Mouse (Mus musculus): ENCODE data around the gene Styxl1. TPM values are rescaled to one million over a fixed set of nuclear protein-coding genes. Genes with fewer than 3 reads are reported as not detected.

Gene Styxl1
- total and polyA plus RNA-seq, 3 experiments: 0.68 TPM; not detected in 2

- DNase-seq (ENCODE audit: low spot score) (no peak), ATAC-seq (ENCODE audit: extremely low read depth, insufficient number of reproducible peaks, low FRiP score, poor library complexity, severe bottlenecking) (no peak)
- TF ChIP-seq POLR2AphosphoS5 (IDR thresholded peaks at IDR 0.05; ENCODE audit: insufficient replicate concordance, low read depth, low read length) (no peak), GATA1 (IDR thresholded peaks at IDR 0.05; ENCODE audit: borderline replicate concordance, low read length) (no peak), CTCF (IDR thresholded peaks at IDR 0.05; ENCODE audit: low read depth, low read length) (no peak), GATA2 (IDR thresholded peaks at IDR 0.05; ENCODE audit: borderline replicate concordance, low read depth, low read length) (no peak), TAL1 (conservative IDR thresholded peaks at IDR 0.05; ENCODE audit: low read depth, low read length) (no peak)
- Histone ChIP-seq H3K4me1 (ENCODE audit: insufficient read depth, low read depth, low read length) (peaks cover 2% of the 10 kb centered on the region), H3K4me3 (ENCODE audit: low read depth, low read length) (no peak overlapping the region), H3K27me3 (ENCODE audit: insufficient read depth, low read length) (no peaks in the 10 kb centered on the region; the same call in 1 of the 2 replicates), H3K9me3 (replicated peaks) (peaks cover 6% of the 10 kb centered on the region), H3K36me3 (replicated peaks) (peaks cover 100% of the 10 kb centered on the region)
These were observed 46.9 kb downstream of the Styxl1 start for GRCm38 (mm10) chr5:135731322-135731721.

GRCm38 (mm10) chr5:135730916-135731315 is 47.3 kb downstream of the Styxl1 start:
- no peak overlapping the region for H3K4me3 ChIP-seq (ENCODE audit: low read depth, low read length)
- TF ChIP-seq POLR2AphosphoS5 (IDR thresholded peaks at IDR 0.05; ENCODE audit: insufficient replicate concordance, low read depth, low read length) (no peak), CTCF (IDR thresholded peaks at IDR 0.05; ENCODE audit: low read depth, low read length) (no peak), TAL1 (conservative IDR thresholded peaks at IDR 0.05; ENCODE audit: low read depth, low read length) (no peak), GATA2 (IDR thresholded peaks at IDR 0.05; ENCODE audit: borderline replicate concordance, low read depth, low read length) (no peak), GATA1 (IDR thresholded peaks at IDR 0.05; ENCODE audit: borderline replicate concordance, low read length) (no peak)
- H3K27me3 ChIP-seq (ENCODE audit: insufficient read depth, low read length): no peaks in the 10 kb centered on the region; the same call in 1 of the 2 replicates
- ATAC-seq (ENCODE audit: extremely low read depth, insufficient number of reproducible peaks, low FRiP score, poor library complexity, severe bottlenecking) (no peak), DNase-seq (ENCODE audit: low spot score) (no peak)
- H3K36me3 ChIP-seq (replicated peaks): peaks cover 100% of the 10 kb centered on the region
- peaks cover 2% of the 10 kb centered on the region for H3K4me1 ChIP-seq (ENCODE audit: insufficient read depth, low read depth, low read length)
- peaks cover 6% of the 10 kb centered on the region for H3K9me3 ChIP-seq (replicated peaks)

GRCm38 (mm10) chr5:135730278-135730677 is 47.9 kb downstream of the Styxl1 start:
- no peak overlapping the region for H3K4me3 ChIP-seq (ENCODE audit: low read depth, low read length)
- DNase-seq (ENCODE audit: low spot score) (no peak), ATAC-seq (ENCODE audit: extremely low read depth, insufficient number of reproducible peaks, low FRiP score, poor library complexity, severe bottlenecking) (no peak)
- TF ChIP-seq GATA1 (IDR thresholded peaks at IDR 0.05; ENCODE audit: borderline replicate concordance, low read length): no peak
- TF ChIP-seq CTCF (IDR thresholded peaks at IDR 0.05; ENCODE audit: low read depth, low read length): no peak
- peaks cover 6% of the 10 kb centered on the region for H3K9me3 ChIP-seq (replicated peaks)
- no peaks in the 10 kb centered on the region; the same call in 1 of the 2 replicates for H3K27me3 ChIP-seq (ENCODE audit: insufficient read depth, low read length)
- H3K36me3 ChIP-seq (replicated peaks): peaks cover 100% of the 10 kb centered on the region
- peaks cover 2% of the 10 kb centered on the region for H3K4me1 ChIP-seq (ENCODE audit: insufficient read depth, low read depth, low read length)

GRCm38 (mm10) chr5:135729351-135729750 is 48.8 kb downstream of the Styxl1 start:
- H3K9me3 ChIP-seq (replicated peaks): peaks cover 6% of the 10 kb centered on the region
- H3K4me3 ChIP-seq (ENCODE audit: low read depth, low read length): no peak overlapping the region
- TF ChIP-seq POLR2AphosphoS5 (IDR thresholded peaks at IDR 0.05; ENCODE audit: insufficient replicate concordance, low read depth, low read length): no peak
- H3K27me3 ChIP-seq (ENCODE audit: insufficient read depth, low read length): no peaks in the 10 kb centered on the region; the same call in 1 of the 2 replicates
- ATAC-seq (ENCODE audit: extremely low read depth, insufficient number of reproducible peaks, low FRiP score, poor library complexity, severe bottlenecking) (no peak), DNase-seq (ENCODE audit: low spot score) (no peak)
- H3K36me3 ChIP-seq (replicated peaks): peaks cover 100% of the 10 kb centered on the region
- no peaks in the 10 kb centered on the region; the same call in 1 of the 2 replicates for H3K4me1 ChIP-seq (ENCODE audit: insufficient read depth, low read depth, low read length)

- ATAC-seq (ENCODE audit: extremely low read depth, insufficient number of reproducible peaks, low FRiP score, poor library complexity, severe bottlenecking) (no peak), DNase-seq (ENCODE audit: low spot score) (no peak)
- Histone ChIP-seq H3K9me3 (replicated peaks) (peaks cover 1% of the 10 kb centered on the region; the same call in 1 of the 2 replicates), H3K4me1 (ENCODE audit: insufficient read depth, low read depth, low read length) (no peaks in the 10 kb centered on the region; the same call in 1 of the 2 replicates), H3K4me3 (ENCODE audit: low read depth, low read length) (no peak overlapping the region), H3K27me3 (ENCODE audit: insufficient read depth, low read length) (no peaks in the 10 kb centered on the region; the same call in 1 of the 2 replicates), H3K36me3 (replicated peaks) (peaks cover 100% of the 10 kb centered on the region)
- no peak for TF ChIP-seq TAL1 (conservative IDR thresholded peaks at IDR 0.05; ENCODE audit: low read depth, low read length)
- TF ChIP-seq GATA1 (IDR thresholded peaks at IDR 0.05; ENCODE audit: borderline replicate concordance, low read length): no peak
- TF ChIP-seq GATA2 (IDR thresholded peaks at IDR 0.05; ENCODE audit: borderline replicate concordance, low read depth, low read length): no peak
- no peak for TF ChIP-seq POLR2AphosphoS5 (IDR thresholded peaks at IDR 0.05; ENCODE audit: insufficient replicate concordance, low read depth, low read length)
- no peak for TF ChIP-seq CTCF (IDR thresholded peaks at IDR 0.05; ENCODE audit: low read depth, low read length)
These were observed 49.8 kb downstream of the Styxl1 start for GRCm38 (mm10) chr5:135728361-135728760.

GRCm38 (mm10) chr5:135727871-135728270 is 50.3 kb downstream of the Styxl1 start:
- Histone ChIP-seq H3K27me3 (ENCODE audit: insufficient read depth, low read length) (no peaks in the 10 kb centered on the region; the same call in 1 of the 2 replicates), H3K4me1 (ENCODE audit: insufficient read depth, low read depth, low read length) (no peaks in the 10 kb centered on the region; the same call in 1 of the 2 replicates), H3K9me3 (replicated peaks) (no peaks in the 10 kb centered on the region), H3K36me3 (replicated peaks) (peaks cover 99% of the 10 kb centered on the region), H3K4me3 (ENCODE audit: low read depth, low read length) (no peak overlapping the region)
- ATAC-seq (ENCODE audit: extremely low read depth, insufficient number of reproducible peaks, low FRiP score, poor library complexity, severe bottlenecking): no peak
- no peak for DNase-seq (ENCODE audit: low spot score)
- TF ChIP-seq TAL1 (conservative IDR thresholded peaks at IDR 0.05; ENCODE audit: low read depth, low read length) (no peak), GATA1 (IDR thresholded peaks at IDR 0.05; ENCODE audit: borderline replicate concordance, low read length) (no peak), CTCF (IDR thresholded peaks at IDR 0.05; ENCODE audit: low read depth, low read length) (no peak), GATA2 (IDR thresholded peaks at IDR 0.05; ENCODE audit: borderline replicate concordance, low read depth, low read length) (no peak), POLR2AphosphoS5 (IDR thresholded peaks at IDR 0.05; ENCODE audit: insufficient replicate concordance, low read depth, low read length) (no peak)
